Comparison of ENCODE assay signal across 18 mouse cellular contexts in the genomic region with DNA sequence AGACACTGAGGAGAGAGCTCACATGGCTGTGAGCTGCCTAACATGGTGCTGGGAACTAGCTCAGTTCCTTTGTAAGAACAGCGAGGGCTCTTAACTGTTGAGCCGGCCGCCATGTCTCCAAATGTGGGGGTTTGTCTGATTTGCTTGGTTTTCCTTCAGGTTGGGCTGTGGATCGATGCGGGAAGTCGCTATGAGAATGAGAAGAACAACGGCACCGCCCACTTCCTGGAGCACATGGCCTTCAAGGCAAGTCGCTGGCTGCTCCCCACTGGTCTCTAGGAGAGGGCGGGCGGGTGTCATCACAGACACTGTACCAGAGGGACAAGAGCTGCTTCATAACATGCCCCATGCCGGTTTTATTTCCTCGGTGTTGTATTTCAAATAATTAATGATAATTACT.
"Had no signal": no experiment of that assay in that cellular context is flagged by ENCODE, and none has a peak within 500 bp of the region (broad histone marks: within the 10 kb centered on the region; RNA-seq: fewer than 3 reads in every experiment).

No protein-coding gene starts in this region.

- H3K27me3 ChIP-seq: lung, embryonic 15.5 days; megakaryocyte, embryonic 14.5 days; midbrain, embryonic 12.5 days; neural tube, embryonic 12.5 days had no signal

- H3K27ac ChIP-seq: lung, embryonic 15.5 days; macrophage; midbrain, embryonic 12.5 days; neural tube, embryonic 12.5 days had no signal

- H3K9ac ChIP-seq: liver, postnatal 0 days; lung, embryonic 15.5 days; midbrain, embryonic 12.5 days; neural tube, embryonic 12.5 days had no signal

- DNase-seq: liver, postnatal 0 days; lung, adult 2 months; lung, postnatal 14 days; lung, postnatal 36 days; midbrain, embryonic 14.5 days; right cerebral cortex, postnatal 25 days; right cerebral cortex, postnatal 4 days; spleen, adult 18-20 months; thymus, adult 18-20 months; thymus, postnatal 14 days; thymus, postnatal 36 days had no signal

- H3K4me3 ChIP-seq: lung, embryonic 15.5 days; megakaryocyte, embryonic 14.5 days; midbrain, embryonic 12.5 days; neural tube, embryonic 12.5 days had no signal

- H3K4me2 ChIP-seq: lung, embryonic 15.5 days; midbrain, embryonic 12.5 days; neural tube, embryonic 12.5 days had no signal

- ATAC-seq: liver, postnatal 0 days; lung, postnatal 0 days; midbrain, embryonic 16.5 days had no signal

- H3K9me3 ChIP-seq: lung, embryonic 15.5 days; megakaryocyte, embryonic 14.5 days; midbrain, embryonic 12.5 days; neural tube, embryonic 12.5 days had no signal
